Mouse (Mus musculus) bone marrow, adult 2 months (tissue): ENCODE measurements around the gene Hspa8.

ENCODE experiments used
- CTCF ChIP-seq: fragments of 200-500 bp; IDR thresholded peaks from 2 replicates; pipeline ENCODE4 v1.5.1; 2011; ENCODE audit warnings: low read length, control low read depth; ENCODE audit not compliant: control insufficient read depth, insufficient read depth
- POLR2A ChIP-seq: fragments of 200-500 bp; IDR thresholded peaks from 2 replicates; pipeline ENCODE4 v1.6.1; 2011; ENCODE audit warnings: low read depth, mild to moderate bottlenecking, control low read depth, low read length, borderline replicate concordance; ENCODE audit not compliant: control insufficient read depth

GRCm38 (mm10) chr9:40773869-40774268 lies 26.9 kb upstream of the Hspa8 start:
- TF ChIP-seq POLR2A: no peak
- no peak for TF ChIP-seq CTCF
